Mouse (Mus musculus): Measurements from ENCODE around the gene 1700020N01Rik.

Gene 1700020N01Rik

DNA sequence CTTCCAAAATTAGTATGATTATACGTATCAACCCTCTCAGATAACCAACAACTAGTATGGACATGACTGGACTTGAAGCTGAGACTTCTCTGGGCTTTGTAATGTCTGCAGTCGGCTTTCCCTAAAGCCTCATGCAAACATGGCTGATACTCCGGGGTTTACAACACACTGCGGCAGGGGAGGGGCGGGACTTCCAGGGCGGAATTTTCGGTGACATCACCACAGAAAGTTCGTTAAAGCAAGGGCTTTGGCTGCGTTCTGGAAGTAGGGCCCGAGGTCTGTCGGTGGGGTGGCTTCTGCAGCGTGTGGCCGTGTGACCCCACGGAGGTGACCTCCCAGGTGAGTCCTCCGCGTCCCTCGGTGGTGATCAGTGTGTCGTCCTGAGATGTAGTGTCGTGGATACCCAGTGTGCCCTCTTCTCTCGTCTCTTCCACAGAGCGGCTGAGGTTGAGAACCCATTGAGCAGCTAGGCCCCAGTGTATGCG lies at the start of gene 1700020N01Rik:
Gene 1700020N01Rik, plus strand, starts transcription at position 250 of the 485 bp plus-strand sequence.
- DNase-seq (ENCODE audit: low spot score), result peak; percentile 74

DNA sequence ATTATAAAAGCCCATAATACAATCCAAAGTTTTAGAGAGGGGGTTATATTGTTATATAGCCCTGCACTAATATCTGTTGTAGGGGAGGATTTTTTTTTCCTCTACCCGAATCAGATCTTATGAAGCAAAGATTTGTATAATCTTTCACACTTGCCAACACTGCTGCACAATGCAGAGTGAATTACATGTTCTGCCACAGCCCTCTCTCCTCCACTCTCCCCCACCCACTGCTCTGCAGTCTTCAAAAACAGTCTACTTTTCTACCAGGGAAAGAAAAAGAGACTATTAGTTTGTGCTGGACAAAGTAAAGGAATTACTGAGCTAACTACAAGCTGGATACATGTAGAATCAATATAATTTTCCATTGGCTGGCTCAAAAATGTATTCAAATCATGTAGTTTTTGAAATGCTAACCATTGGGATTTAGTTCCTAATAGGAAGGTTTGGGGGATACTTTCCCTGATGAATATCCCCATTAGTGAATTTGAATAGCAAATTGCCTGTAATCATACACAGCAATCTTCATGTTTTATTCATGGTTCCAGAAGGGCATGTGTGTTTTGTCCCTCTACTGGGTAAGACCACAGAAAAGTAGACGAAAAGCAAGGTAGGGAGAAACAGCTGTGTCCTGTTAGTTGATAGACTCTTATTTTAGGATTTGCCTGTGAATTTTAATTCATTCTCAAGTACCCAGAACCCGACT lies 49.2 kb upstream of the 1700020N01Rik start:
- no peak for DNase-seq (ENCODE audit: low spot score)

DNA sequence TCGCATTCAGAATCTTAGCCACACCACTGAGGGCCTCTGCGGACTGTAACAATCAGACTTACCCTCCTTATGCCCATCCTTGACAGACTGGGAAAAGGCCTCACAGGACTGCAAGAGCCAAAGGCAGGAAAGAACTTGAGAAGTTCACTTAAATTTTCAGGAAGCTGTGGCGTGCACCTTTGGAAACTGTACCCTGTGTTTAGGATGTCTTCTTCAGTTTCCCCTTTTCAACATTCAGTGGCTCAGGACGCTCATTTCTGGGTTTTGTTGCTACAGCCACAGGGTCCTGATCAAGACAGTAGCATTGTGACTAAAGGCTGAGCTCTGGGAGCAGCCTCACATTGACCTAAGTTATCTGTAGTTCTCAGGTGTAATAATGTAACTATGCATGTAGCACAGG lies 48.2 kb upstream of the 1700020N01Rik start:
- DNase-seq (ENCODE audit: low spot score), result no peak

- DNase-seq (ENCODE audit: low spot score), result no peak
Measured at GRCm38 (mm10) chr10:21545446-21545845, 47.5 kb upstream of the 1700020N01Rik start.

- DNase-seq (ENCODE audit: low spot score), result no peak
Measured at GRCm38 (mm10) chr10:21548871-21549505, 44.0 kb upstream of the 1700020N01Rik start.

DNA sequence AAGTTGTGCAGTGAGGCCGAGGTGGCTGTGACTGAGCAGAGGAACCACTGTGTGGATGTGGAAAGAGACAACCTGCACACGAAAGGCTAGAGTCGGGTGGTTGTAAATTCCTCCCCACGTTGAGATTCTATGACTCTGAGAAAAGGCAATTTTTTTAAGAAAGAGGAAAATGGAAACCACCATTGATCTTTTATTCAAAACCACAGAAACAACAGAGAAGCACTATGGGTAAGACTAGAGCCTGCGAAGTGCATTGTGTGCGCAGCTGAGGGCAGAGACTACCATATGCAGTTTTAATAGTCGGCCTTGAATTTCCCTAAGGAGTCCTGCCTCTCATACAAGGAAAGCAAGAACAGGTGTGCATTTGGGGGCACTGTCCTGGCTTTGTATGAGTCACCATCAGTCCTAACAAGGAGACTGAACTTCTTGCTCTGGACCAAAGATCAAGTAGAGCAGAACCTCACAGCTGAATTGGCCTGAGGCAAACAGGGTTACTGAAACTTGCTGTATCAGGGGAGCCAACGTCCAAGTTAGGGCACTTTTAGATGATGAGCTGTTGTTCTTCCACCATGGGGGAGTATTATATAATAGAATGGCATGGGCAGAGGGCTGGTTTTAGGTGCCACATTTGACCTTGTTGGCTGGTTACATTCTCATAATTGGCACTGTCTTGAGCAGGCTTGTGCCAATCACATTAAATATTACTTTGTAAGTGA lies 39.8 kb upstream of the 1700020N01Rik start:
- no peak for DNase-seq (ENCODE audit: low spot score)

- no peak for DNase-seq (ENCODE audit: low spot score)
Measured at GRCm38 (mm10) chr10:21553683-21554035, 39.3 kb upstream of the 1700020N01Rik start.

DNA sequence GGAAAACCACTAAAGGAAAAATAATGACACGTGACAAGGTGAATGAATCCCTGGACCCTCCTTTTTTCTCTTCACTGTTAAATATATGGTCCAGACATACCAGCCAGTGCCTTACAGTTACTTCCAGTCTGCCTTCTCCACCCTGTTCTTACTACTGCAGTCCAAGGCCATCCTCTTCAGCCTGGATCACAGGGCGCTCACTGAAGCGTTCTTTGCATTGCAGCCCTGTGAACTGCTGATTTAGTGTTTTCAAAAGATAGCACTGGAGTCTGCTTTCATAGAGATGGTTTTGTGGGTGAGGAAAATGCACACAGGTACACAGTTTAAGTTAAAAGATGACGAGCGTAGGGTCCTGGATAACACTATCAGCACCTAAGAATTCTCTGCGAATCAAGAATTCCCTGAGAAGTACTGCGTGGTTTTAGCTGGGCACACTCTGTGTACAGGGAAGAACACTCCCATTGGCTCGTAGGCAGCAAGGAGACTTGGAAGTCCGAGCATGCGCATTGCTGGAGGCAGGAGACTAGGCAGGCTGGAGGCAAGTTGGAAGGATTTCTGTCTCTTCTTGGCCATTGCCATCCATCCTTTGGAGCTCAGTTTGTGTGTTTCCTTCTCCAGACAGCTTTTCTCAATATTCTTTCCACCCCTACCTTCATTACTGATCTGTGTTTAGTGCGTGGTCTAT lies 37.9 kb upstream of the 1700020N01Rik start:
- no peak for DNase-seq (ENCODE audit: low spot score)

- no peak for DNase-seq (ENCODE audit: low spot score)
Measured at GRCm38 (mm10) chr10:21559769-21560168, 33.2 kb upstream of the 1700020N01Rik start.

- DNase-seq (ENCODE audit: low spot score), result no peak
Measured at GRCm38 (mm10) chr10:21561181-21561580, 31.8 kb upstream of the 1700020N01Rik start.

GRCm38 (mm10) chr10:21563446-21563845 lies 29.5 kb upstream of the 1700020N01Rik start:
- DNase-seq (ENCODE audit: low spot score), result no peak

DNA sequence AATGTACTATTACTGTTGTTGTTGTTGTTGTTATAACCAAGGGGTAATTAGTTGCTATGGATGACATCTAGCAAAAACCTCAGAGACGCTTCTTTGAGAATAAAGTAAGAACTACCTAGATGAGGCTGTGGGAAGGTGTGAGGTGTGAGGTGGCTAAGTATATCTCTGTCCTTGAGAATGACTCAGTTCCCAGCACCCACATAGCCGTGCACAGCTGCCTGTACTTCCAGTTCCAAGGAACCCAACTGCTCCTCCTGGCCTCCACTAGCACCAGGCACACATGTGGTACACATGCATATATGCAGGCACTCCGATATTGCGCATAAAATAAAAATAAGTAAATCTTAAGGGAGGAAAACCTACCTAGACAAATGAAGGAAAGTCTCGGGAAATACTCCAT lies 28.8 kb upstream of the 1700020N01Rik start:
- DNase-seq (ENCODE audit: low spot score), result no peak

- no peak for DNase-seq (ENCODE audit: low spot score)
Measured at GRCm38 (mm10) chr10:21566074-21566473, 26.9 kb upstream of the 1700020N01Rik start.

DNA sequence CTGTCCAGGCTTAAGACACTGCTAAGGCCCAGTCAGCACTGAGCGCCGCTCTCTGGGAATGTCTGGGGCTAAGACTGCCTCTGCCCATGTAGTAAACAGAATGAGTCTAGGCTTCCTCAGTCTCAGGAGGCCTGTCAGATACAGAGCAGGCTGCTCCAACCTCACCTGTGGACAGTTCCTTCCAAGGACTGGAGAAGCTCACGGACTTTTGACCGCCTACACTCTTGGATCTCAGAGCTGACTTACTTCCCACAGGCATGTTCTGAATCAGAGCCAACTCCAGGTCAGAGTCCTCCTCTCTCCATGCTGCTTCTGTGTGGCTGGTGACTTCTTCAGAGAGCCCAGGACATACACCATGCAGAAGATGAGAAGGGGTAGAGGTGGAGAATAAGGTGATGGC lies 21.3 kb upstream of the 1700020N01Rik start:
- DNase-seq (ENCODE audit: low spot score), result no peak

DNA sequence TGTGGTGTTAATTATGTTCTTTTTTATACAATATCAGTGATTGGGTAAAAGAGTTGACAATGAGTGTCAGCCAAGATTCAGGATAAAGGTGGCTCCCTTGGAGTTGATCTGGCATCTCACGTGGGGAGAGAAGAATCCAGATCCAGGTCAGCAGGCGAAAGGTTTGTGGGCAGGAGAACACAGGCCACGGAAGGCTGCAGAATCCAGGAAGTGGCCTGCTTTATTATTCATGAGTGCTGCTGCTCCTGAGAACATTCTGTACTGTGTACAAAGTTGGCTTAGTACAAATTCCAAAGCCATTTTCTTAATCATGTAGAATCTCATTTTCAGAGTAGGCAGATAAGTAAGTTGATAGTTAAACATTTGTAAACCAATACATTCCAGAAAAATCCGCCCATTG lies 19.2 kb upstream of the 1700020N01Rik start:
- no peak for DNase-seq (ENCODE audit: low spot score)

DNA sequence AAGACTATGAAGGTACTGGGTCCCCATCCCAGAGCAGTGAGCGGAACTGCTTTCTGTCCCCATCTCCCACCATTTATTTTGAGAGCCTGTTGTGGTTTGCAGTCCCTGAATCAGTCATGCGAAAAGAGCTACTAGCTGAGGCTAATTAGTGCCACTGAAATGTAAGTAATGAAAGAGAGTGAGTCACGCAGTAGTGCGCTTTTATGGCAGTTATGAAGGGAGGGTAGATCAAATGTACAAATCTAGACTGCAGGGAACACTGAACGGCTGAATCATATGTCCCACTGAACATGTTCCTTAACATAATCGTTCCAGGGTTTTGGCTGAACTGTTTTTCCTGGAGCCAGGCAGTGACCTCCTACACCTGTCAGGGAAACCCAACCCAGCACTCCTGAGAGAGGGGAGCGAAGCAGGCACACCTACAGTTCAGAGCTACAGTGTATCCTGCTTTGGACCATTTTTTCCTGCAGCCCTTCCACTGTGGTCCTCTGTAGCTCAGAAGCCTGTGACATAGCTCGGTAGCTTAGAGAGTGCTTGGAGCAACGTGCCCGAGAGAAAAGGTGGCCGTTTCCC lies 17.1 kb upstream of the 1700020N01Rik start:
- DNase-seq (ENCODE audit: low spot score), result peak; percentile 1

DNA sequence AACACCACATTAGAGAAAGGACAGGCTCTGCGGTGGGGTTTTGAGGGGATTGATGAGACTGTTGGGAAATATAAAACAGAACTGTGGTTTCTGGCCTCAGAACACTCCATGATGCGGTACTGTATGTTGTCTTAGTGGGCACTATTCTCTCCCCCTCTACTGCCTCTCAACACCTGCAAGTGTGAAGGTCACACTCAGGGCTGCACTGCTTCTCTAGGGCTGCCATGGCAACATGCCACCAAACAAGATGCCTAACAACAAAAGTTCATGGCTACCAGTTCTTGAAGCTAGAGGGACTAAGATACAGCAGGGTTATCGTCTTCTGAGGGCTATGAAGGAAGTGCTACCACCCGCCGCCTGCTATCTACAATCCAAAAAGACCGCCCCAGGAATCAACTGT lies 15.1 kb upstream of the 1700020N01Rik start:
- peak; percentile 1 for DNase-seq (ENCODE audit: low spot score)

- no peak for DNase-seq (ENCODE audit: low spot score)
Measured at GRCm38 (mm10) chr10:21581546-21581945, 11.4 kb upstream of the 1700020N01Rik start.

DNA sequence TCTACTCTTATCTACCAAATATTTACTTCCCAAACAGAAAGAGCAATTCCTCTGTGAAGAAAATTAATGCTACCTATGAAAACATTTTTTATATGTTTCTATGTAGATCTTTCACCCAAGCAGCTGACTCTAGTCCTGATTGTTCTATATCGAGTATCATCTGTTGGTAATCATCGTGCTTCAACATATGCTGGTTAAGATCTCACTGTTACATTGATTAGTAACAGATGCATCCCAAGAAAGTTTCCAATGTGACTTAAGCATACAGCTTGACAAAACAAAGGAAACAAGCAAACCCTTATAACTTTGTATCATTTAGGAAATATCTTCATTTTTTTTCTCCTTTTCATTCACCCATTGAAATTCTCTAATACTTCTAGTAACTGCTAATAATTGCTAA lies 5.9 kb upstream of the 1700020N01Rik start:
- DNase-seq (ENCODE audit: low spot score), result no peak

DNA sequence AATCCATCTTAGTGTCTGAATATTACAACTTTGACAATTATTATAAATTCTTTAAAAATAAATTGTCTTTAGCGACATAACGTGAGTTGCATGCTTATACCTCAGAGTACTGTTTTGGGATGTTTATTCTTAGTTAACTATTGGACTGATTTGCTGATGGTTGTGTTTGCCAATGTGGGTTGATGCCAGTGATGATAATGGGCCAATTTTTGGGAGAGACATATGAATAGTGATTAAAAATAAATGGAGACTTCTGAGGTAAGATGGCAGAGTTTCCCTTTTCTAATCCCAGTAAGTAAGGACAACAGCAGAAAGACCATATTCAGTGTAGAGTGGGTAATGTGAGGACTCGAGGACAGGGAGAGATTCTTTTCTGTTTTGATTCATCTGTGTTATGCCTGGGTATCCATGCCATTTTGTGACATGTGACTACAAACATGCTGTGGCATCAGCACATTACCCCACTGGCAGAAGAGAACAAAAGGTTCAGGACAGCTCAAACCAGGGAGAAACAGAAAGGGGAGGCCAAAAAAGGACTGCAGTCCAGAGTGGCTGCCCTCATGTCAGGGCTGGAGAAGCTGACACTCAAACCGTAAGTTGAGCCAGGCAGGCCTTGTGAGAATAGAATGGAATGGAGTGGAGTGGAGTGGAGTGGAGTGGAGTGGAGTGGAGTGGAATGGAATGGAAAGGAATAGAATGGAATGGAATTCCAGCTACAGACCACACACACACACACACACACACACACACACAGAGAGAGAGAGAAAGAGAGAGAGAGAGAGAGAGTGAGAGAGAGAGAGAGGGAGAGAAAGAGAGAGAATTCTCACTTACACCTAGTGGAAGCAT lies 4.7 kb upstream of the 1700020N01Rik start:
- no peak for DNase-seq (ENCODE audit: low spot score)

DNA sequence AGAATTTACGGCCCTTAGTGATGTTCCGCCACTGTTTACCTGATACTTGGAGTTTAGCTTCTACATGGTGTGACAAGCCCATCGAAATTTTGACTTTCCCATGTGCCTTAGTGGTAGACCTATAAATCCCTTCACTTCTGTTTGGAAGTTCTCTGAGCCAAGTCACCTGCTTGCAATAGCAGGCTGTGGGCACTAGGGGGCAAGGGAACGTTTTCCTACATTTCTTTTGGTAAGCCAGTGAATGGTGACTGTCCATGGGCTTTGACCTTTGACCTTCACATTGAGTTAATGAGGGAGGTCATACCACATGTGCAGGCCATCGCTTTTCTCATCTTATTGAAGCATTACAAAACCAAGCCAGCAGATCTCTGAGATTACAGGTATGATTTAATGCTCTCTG lies 8.0 kb downstream of the 1700020N01Rik start:
- peak; percentile 18 for DNase-seq (ENCODE audit: low spot score)
